Mouse (Mus musculus) gastrocnemius, postnatal 10 days (tissue): ENCODE results near the gene Cyp2b19. TPM values are rescaled to one million over a fixed set of nuclear protein-coding genes. Genes with fewer than 3 reads are reported as not detected.

Source experiments
- total RNA-seq, 2 experiments: library from RNA; stranded (reverse); gene quantifications; 2 replicates each; pipeline ENCODE4 v1.2.3; 2021

The Cyp2b19 gene
- total RNA-seq, 2 experiments from 2014 or later: not detected

Other genes with a start within 250 kb of the Cyp2b19 start
- gene Nlrp9a, start 222.1 kb upstream of the Cyp2b19 start, total RNA-seq: not detected
- not detected for gene Vmn1r185, start 138.7 kb upstream of the Cyp2b19 start, total RNA-seq
- not detected for gene Cyp2b23, start 70.7 kb upstream of the Cyp2b19 start, total RNA-seq
- not detected for gene Cyp2g1, start 51.8 kb downstream of the Cyp2b19 start, total RNA-seq
- gene Cyp2a5, start 78.2 kb downstream of the Cyp2b19 start, total RNA-seq: not detected
- not detected for gene Cyp2a22, start 182.2 kb downstream of the Cyp2b19 start, total RNA-seq